Mouse (Mus musculus) erythroblast, adult 5-6 weeks (primary cell): ENCODE results near the gene Dok4. TPM values are rescaled to one million over a fixed set of nuclear protein-coding genes. Genes with fewer than 3 reads are reported as not detected.

ENCODE experiments used
- ATAC-seq: replicated peaks from 2 replicates; pipeline ENCODE4 v1.8.0; 2016; ENCODE audit warnings: moderate number of reproducible peaks, mild to moderate bottlenecking, moderate TSS enrichment, inconsistent platforms; ENCODE audit not compliant: poor library complexity, low FRiP score, severe bottlenecking
- total RNA-seq, 2 experiments: library from RNA; stranded (forward) in 1 of 2; stranded (reverse) in 1 of 2; fragments of 150-400 nt in 1 of 2; fragments of 200-764, 138-1000 nt in 1 of 2; gene quantifications; 2 replicates each; pipeline versions ENCODE4 v1.2.3 to v1.2.4; 2015 to 2017; ENCODE audit warnings: low replicate concordance in 2 of 2

Gene Dok4
- total RNA-seq, 2 experiments from 2014 or later: 1.2 to 6.0 TPM

DNA sequence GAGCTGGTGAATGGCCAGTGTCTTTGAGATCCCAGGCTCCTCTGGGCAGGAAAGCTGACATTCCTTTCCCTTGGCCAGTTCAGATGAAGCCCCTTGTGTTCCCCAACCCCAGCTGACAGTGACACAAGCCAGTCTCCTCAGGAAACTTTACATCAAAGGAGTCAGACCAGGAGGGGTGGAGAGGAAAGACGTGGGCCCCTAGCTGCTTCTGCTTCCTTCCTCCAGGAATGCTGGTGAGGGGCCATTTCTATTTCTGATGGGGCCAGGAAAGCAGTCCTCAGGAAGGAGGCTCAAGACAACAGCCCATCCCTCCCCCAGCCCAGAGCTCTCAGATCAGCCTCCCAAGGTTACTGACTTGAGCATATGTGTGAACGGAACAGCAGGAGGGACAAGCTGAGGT is 16.8 kb upstream of the Dok4 start:
- no peak for ATAC-seq

DNA sequence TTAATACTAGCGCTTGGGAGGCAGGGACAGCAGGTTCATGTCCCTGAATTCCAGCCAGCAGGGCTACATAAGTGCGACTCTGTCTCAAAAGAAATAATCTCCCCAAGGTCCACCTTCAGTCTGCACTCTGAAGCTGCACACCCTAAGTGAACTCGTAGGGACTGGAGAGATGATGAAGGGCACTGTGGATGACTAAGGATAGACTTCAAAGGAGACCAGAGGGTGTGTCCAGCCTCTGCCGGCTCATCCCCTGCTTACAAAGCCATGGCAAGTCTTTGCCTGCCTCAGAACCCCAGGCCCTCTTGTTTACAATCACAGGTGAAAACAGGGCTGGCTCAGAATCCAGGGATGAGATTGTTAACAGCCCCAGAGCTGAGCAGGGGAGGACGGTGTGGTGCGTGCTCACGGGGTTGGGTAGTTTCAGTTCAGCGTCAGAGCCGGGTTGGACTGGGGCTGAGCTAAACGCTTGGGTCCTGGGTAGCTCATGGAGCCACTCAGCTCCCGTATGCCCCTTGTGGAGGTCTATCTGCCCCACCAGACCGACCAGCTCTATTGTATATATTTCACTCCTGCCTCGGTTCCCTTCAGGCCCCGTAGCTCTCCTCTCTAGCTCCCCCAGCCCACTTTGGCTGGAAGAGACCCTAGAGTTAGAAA is 12.4 kb upstream of the Dok4 start:
- 0 out of 2 replicates have a peak, but pooled peaks have one; percentile 33 for ATAC-seq

DNA sequence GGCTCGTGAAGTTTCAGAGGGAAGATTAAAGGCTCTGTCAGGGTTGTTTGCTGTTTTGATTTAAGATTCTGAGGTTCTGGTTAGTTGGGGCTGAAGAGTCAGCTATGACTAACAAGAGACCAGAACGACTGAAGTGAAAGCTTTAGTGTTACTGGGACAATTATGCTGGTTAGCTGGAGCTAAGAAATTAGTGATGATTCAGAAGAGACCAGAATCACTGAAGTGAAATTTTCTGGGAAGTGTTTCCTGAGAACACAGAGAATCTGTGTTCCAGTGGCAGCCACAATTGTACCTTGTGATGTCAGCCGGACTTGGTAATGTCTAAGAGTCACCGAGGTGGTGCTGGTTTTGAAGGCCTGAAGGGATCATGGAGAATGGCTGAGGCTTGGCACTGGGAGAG is 4.6 kb upstream of the Dok4 start:
- no peak for ATAC-seq

DNA sequence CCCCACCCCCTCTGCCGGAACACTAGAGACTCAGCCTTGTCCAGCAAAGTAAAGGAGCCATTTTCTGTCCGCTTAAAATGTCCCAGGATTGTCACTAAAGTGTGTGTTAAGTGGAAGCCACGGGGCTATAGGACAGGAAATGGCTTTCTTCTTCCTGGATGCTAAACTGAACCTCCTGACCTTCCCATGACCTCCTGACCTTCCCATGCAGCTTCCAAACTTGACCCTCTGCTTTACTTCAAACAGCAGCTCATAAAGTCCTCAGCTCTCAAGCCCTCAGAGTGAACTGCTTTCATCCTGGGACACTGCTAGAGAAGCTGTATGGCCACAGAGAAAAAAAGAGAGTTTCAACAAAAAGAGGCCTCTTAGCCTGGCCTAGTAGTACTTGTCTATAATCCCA is 690 bp upstream of the Dok4 start:
- no peak for ATAC-seq

DNA sequence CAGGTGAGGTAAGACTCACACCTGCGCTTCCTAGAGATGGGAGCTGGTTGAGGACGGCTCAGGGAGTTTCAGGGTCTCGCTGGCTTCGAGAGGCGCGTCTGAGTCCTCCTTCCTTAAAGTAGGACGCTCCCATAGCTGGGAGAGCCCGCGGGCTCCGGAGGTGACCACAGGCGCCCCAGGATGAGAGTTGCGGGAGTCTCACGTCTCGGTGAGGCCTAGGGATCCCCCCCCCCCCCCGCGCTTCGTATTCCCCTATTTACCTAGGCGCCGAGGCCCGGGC is 319 bp downstream of the Dok4 start:
- no peak for ATAC-seq

DNA sequence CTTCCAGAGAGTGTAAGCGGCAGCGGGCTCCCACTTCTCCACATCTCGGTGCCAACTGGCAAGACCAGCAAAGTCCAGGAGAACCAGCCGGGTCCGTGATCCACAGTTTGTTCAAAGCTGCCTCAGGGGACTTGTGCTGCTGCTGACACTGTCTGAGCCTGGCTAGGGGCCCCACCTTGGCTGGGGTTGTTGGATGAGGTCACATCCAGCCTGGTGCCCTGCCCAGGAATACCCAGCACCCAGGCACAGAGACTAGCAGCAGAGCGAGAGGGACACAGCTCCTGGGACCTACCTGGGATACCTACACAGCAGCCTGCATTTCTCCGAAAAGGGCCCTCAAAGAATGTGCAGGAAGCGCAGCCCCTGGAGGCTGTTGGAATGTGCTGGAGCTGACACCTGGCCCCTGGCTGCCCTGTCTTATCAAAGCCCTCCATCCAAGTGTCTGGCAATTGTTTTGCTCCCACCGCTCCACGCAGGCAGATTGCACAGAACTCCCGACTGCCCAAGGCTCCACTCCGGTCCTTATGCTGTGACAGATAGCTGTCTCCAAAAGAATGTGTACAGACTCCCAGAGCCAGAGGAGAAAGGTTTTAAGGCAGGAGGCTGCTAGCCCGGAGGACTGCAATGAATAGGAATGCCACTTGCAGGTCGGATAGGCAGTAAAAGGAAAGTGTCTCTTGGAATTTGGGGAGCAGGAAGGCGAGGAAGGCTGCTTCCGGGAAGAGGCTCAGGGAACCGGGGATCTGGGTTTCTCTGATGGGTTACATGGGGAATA is 847 bp downstream of the Dok4 start:
- ATAC-seq: peak; percentile 5; the same call in 1 of the 2 replicates

DNA sequence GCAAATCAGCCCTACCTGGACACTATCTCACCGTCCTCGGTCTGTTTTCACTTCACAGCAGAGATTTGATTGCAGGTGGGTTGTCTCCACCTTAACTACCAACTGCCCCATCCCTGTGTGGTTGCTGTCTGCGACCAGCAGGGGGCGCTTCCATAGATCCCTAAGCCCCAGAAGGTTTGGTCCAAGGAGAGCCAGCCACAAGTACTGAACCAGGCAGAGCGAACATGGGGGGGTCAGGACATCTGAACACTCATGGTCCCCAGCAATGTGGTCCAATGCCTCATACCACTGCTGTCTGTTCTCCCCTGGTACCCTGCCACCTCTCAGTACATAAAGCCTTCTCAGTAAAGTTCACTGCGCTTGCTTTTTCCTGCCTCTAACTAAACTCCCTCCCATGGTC is 1.8 kb downstream of the Dok4 start:
- ATAC-seq: peak; percentile 66

DNA sequence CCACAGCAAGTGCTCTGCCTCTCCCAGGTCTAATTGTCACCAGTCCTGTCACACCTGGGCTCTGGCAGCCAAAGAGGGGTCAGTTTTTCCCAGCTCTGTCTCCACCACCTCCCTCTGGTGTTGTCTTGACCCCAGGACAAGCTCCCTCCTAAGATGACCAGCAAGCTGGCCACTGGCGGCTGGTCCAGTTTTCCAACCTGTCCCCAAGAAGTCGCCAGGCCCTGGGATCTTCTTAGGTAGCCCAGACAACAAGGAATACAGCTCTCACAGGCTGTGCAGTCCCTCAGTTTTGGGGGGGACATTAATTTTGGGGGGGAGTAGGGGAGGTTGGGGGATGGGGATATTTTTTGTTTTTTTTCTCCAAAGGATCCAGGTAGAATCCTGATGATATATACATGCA is 3.6 kb downstream of the Dok4 start:
- ATAC-seq: no peak

DNA sequence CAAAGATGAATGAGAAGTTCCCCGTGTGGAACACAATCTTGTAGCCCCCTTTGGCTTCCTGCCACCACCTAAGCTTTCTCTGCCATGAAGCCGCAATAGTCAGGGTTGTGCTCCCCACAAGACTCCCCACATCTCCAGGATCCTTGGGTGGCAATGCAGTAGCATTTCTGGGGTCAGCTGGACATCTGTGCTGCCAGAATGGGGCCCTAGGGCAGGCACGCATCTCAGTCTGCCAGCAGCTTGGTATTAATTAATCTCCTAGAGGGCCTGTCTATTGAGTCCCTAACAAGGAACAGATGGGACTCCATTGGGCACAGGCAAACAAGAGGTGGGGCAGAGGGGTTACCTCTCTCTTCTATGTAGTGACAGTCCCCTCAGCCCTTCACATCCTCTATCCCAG is 4.0 kb downstream of the Dok4 start:
- ATAC-seq: no peak

DNA sequence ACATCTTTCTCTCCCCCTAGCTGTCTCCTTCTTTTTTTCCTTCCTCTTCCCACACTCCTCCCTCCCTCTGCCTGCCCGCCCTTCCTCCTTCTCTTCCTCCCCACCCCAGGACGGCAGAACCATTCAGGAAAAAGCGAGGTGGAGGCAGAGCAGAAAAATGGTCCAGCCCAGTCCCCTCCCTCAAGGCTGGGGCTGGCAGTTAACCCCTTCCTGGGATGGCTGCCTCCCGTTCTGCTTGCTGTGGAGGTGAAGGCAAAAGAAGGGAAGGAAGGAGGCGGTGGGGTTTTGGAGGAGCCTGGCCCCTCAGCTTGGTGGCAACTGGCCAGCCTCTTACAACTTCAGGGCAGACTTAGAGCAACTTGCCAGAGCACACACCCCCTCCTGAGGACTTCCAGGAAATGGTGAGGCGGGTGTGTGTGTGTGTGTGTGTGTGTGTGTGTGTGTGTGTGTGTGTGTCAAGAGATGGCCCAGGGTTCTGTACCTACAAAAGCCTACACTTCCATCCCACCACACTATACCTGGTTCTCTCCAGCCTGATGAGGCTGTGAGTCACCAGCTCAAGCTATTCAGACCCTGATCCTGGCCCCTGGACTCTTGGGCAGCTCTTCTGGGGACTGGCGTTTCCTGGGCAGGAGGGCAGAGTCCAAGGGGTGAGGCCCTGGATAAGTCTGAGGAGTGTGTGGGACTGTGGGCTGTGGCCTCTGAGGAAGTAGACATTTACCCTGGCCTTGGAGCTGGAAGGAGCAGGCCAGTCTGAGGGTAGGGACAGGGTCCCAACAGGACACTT is 4.8 kb downstream of the Dok4 start:
- ATAC-seq: no peak

DNA sequence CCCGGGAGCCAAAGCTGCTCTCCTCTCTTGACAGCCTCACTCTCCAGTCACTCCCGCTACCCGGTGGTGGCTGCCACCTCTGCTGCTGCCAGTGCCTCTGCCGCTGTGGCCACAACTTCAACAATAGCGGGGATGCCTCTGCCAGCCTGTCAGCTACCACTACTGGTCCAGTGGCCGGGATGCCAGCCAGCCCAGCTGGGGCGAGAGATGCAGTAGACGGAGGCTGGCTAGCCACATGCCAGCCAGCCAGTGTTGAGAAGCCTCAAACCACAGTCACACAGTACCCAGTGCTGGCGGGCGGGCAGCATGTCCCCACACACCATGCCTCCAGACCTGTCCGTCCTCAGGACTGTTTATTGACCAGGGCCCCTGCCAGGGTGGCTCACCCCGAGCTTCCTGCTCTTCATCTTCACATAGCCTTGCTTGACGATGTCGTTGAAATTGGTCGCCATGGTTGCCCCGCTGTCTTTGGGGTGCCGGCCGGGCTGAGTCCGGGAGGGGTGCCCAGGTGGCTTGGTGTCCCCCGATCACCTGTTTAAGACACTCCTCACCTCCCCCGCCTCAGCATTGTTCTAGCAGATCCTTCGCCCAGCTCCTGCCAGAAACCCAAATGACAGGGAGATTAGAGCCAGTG is 5.5 kb downstream of the Dok4 start:
- ATAC-seq: no peak

DNA sequence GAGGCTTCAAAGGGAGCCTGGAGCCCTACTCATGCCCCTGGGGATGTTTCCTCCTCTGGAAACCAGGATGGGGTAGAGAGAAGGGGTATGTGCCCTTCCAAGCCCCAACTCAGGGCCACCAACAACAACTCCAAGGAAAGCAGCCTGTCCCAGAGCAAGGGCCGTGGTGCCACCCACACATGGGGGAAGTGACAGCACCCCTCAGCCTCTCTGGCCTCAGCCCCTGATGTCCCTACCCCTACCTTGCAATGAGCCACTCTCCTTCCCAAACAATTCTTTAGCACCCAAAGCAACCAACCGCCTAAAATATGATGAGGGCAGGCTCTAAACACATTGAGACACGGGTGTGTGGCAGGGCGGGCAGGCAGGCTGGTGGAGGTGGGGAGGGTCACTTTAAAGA is 6.1 kb downstream of the Dok4 start:
- no peak for ATAC-seq

DNA sequence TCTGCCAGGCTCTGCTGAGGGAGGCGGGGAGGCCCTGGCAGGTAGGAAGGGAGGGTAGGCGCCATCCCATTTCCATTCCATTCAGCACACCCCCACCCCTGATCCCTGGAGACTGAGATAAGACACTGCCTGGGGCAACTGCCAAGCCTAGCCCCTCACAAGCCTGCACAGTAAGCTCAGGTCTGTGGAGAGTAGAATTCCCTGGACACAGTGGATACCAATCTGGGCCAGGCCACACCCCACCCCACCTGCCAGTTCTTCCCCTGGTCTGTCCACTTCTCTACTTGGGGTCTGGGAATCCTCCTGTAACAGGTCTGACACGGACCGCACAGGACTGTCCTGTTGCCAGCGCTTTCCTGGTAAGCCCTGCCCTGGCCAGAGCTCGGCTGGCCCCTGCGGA is 7.0 kb downstream of the Dok4 start:
- no peak for ATAC-seq

DNA sequence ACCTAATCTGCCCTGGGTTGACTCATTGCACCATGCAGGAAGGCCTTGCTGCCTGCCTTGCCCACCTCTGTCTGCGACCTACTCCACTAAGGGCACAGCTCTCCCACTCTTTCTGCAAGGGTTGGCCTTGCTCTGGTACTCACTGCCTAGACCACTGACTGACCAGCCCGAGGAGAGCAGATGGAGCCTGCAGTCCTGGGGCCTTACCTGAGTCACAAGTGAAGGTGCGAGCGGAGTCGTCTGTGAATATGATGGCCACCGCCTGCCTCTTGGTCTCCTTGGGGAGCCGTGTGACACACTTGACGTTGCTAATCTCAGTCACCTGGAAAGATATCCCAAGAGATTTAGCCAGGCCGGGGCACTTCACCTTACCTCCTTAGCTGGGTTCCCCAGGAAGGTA is 9.2 kb downstream of the Dok4 start:
- ATAC-seq: no peak

DNA sequence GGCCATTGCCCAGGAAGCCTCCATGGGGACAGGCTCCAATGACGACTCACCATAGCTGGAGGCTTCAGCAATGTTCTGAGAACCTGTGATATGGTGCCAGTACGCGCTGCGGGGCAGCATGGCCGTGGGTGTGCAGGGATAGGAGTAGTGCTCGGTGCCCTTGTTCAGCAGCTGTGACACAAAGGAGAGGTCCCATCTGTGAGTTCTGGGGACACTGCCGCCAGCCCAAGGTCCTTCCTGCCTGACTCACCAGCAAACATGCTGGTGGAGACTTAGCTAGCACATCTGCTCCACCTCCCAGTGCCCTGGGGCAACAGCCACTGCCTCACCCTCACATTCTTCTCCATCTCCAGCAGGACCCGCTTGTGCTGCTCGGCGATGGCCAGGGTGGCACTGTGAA is 10.8 kb downstream of the Dok4 start:
- ATAC-seq: no peak

DNA sequence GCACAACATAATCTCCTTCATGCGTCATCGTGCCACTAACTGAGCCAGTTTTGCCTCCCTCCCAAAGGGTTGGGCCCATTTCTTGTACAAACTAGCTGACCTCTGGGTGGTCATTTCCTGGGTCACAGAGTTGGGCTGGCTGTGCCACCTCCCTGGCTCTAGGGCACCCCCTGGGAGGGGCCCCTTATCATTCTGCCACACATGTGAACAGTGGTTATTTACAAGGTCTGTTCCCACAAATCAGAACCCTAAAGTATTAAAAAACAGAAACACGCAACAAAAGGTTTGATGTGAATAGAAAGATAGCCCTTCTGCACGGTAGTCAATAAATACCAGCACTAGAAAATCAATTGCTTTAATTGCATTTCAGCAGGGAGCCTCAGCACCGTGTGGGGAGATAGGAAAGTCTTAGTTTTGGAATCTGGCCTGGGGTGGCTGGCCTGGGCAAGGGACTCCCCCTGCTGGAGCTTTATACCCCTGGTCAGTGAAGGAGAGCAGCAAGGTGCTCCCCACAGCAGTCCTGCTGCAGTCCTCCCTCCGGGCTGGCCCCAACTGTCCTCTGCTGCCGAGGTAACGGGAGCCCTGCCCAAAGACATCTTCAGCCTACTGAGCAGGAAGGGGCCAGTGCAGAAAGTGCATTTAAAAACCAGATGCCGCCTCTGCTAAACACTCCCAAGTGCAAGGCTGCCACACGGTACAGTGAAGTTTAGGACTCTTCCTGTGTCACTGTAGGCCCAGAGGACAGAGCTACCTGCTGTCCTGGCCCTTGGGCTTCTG is 12.0 kb downstream of the Dok4 start:
- ATAC-seq: no peak

DNA sequence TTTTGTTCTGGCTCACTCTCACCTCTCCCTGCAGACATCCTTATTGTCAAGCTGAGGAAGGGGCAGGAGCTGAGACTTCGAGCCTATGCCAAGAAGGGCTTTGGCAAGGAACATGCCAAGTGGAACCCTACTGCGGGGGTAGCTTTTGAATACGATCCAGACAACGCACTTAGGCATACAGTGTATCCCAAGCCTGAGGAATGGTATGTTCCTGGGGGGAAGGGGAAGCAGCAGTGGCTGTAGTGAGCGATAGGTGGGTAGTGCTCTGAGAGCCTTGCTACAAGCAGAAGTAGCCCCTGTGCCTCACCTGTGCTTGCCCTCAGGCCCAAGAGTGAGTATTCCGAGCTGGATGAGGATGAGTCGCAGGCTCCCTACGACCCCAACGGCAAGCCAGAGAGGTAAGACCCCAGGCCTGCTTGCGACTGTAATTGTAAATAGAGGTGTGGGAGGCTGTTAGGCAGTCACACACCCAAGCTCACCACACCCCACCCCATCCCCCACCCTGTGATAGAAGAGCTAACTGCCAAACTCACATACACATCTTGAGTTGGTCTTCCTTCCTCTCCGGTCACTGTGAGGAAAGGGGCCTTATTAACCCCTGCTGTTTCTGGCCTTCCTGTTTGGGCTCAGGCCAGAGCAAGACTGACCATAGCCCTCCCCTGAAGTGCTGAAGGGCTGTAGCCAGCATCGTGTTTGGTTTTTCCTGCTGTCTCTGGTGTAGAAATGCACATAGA is 13.5 kb downstream of the Dok4 start:
- ATAC-seq: no peak

DNA sequence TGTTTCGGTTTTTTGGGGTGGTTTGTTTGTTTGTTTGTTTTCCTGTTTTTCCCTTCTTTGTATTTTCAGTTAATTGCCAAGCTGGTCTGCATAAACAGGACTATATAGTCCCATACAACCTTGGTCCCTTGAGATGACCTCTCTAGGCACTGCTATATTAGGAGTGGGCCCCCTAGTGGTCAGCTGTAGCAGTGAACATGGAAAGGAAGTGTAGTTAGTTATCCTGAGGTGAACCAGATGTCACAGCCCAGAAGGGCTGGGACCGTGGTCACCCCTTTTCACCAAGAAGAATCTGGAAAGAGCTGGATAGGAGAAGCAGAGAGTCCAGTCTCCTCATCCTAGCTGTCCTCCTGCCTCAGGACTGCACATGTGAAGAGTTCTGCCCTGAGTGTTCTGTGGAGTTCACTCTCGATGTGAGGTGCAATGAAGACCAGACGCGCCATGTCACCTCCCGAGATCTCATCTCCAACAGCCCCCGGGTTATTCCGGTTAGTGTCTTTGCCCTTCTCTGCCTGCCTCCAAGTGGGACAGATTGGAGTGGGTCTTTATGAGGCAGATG is 14.7 kb downstream of the Dok4 start:
- peak; percentile 68 for ATAC-seq
